Mouse (Mus musculus) adrenal gland, adult 18-20 months (tissue): ENCODE data around the gene Nacad. TPM values are rescaled to one million over a fixed set of nuclear protein-coding genes. Genes with fewer than 3 reads are reported as not detected.

Source experiments
- DNase-seq, 2 experiments: peaks; one replicate each; pipeline ENCODE4 v3.0.0; 2021 to 2022; ENCODE audit warnings: low spot score in 2 of 2
- total RNA-seq, 2 experiments: library from RNA; stranded (reverse); gene quantifications; 1 replicate in 1 of 2; 2 replicates in 1 of 2; pipeline ENCODE4 v1.2.3; 2021

The Nacad gene
- total RNA-seq, 2 experiments from 2014 or later, result 1.6 to 1.9 TPM

GRCm38 (mm10) chr11:6585748-6586147 lies 20.1 kb downstream of the Nacad start:
- DNase-seq, result no peak

- DNase-seq, result no peak
These were observed 24.3 kb downstream of the Nacad start for GRCm38 (mm10) chr11:6581560-6581959.

GRCm38 (mm10) chr11:6580065-6580750 lies 25.6 kb downstream of the Nacad start:
- no peak for DNase-seq

GRCm38 (mm10) chr11:6579361-6579760 lies 26.5 kb downstream of the Nacad start:
- no peak for DNase-seq

GRCm38 (mm10) chr11:6576151-6576550 lies 29.7 kb downstream of the Nacad start:
- no peak for DNase-seq

- DNase-seq, result peak in 1 of 2 experiments; percentile 27
These were observed 36.5 kb downstream of the Nacad start for GRCm38 (mm10) chr11:6569410-6569777.

- peak in 1 of 2 experiments; percentile 10 for DNase-seq
These were observed 37.1 kb downstream of the Nacad start for GRCm38 (mm10) chr11:6568584-6569409.

- DNase-seq, result no peak
These were observed 37.9 kb downstream of the Nacad start for GRCm38 (mm10) chr11:6567951-6568350.

- DNase-seq, result no peak
These were observed 39.4 kb downstream of the Nacad start for GRCm38 (mm10) chr11:6566496-6566895.

- DNase-seq, result no peak
These were observed 42.7 kb downstream of the Nacad start for GRCm38 (mm10) chr11:6563201-6563600.

GRCm38 (mm10) chr11:6562359-6562758 lies 43.5 kb downstream of the Nacad start:
- no peak for DNase-seq

- no peak for DNase-seq
These were observed 44.4 kb downstream of the Nacad start for GRCm38 (mm10) chr11:6561474-6561873.

- no peak for DNase-seq
These were observed 45.0 kb downstream of the Nacad start for GRCm38 (mm10) chr11:6560655-6561360.

- no peak for DNase-seq
These were observed 45.9 kb downstream of the Nacad start for GRCm38 (mm10) chr11:6559996-6560395.

GRCm38 (mm10) chr11:6558234-6558633 lies 47.6 kb downstream of the Nacad start:
- DNase-seq, result no peak

GRCm38 (mm10) chr11:6550201-6550600 lies 55.7 kb downstream of the Nacad start:
- no peak for DNase-seq

GRCm38 (mm10) chr11:6549770-6550169 lies 56.1 kb downstream of the Nacad start:
- no peak for DNase-seq

Other genes with a start within 250 kb of the Nacad start
- 10 to 100 TPM; 48.8 to 51.2 TPM for gene Zmiz2, start 217.0 kb downstream of the Nacad start, total RNA-seq
- 1,000 to 10,000 TPM; 1,645 to 1,705 TPM for gene Ppia, start 190.6 kb downstream of the Nacad start, total RNA-seq
- gene H2afv, start 161.6 kb downstream of the Nacad start, total RNA-seq, result 10 to 100 TPM; 46.1 to 49.3 TPM
- gene Purb, start 130.1 kb downstream of the Nacad start, total RNA-seq, result 10 to 100 TPM; 61.3 to 65.6 TPM
- gene Myo1g, start 85.1 kb downstream of the Nacad start, total RNA-seq, result 1 to 10 TPM; 1.8 to 4.5 TPM
- 10 to 100 TPM; 41.7 to 60.2 TPM for gene Ccm2, start 59.2 kb downstream of the Nacad start, total RNA-seq
- 10 to 100 TPM; 67.7 to 77.0 TPM for gene Tbrg4, start 20.0 kb upstream of the Nacad start, total RNA-seq
- gene Wap, start 32.6 kb upstream of the Nacad start, total RNA-seq, result not detected
- 10 to 100 TPM; 18.8 to 20.3 TPM for gene Ramp3, start 52.5 kb upstream of the Nacad start, total RNA-seq
- not detected for gene Gm11983, start 231.6 kb upstream of the Nacad start, total RNA-seq